Mouse (Mus musculus): ENCODE measurements around the gene Prg3. TPM values are rescaled to one million over a fixed set of nuclear protein-coding genes. Genes with fewer than 3 reads are reported as not detected.

Gene Prg3
- not detected in 2 replicates for polyA plus RNA-seq (2015; fragmentation: Nextera tagmentation; extraction: Ambion mirVana)

DNA sequence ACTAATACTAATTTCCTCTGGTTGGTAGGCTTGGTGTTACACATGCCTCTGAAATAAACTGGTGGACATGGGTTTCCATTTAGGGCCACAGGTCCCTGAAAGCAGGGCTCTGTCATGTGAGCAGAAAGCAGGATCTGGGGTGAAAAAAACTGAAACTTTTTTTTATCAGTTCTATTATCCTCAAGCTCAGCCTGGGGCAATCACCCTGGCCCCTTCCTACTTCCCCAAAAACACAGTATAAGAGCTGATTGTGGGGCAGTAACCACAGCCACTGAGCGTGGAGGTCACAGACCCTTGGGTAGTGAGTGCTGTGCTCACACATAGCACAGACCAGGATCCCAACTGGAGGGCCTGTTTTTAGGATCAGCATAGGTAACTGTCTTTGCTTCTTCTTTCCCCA, at the start of gene Prg3:
Gene Prg3 (plus strand): TSS at position 286 of the 400 bp plus-strand sequence.
- Histone ChIP-seq H3K4me1 (no peaks in the 10 kb centered on the region), H3K27ac (replicated peaks) (no peak within 1 kb of the TSS), H3K27me3 (no peaks in the 10 kb centered on the region), H3K9ac (no peak within 1 kb of the TSS), H3K36me3 (no peaks in the 10 kb centered on the region), H3K4me3 (replicated peaks) (no peak within 1 kb of the TSS), H3K4me2 (replicated peaks) (no peak within 1 kb of the TSS), H3K9me3 (replicated peaks) (no peaks in the 10 kb centered on the region)
- 75% methylated on average over 1 of the region's 1 CpGs for WGBS
- no peak for ATAC-seq (ENCODE audit: insufficient number of reproducible peaks, low FRiP score, low TSS enrichment, low read depth)

DNA sequence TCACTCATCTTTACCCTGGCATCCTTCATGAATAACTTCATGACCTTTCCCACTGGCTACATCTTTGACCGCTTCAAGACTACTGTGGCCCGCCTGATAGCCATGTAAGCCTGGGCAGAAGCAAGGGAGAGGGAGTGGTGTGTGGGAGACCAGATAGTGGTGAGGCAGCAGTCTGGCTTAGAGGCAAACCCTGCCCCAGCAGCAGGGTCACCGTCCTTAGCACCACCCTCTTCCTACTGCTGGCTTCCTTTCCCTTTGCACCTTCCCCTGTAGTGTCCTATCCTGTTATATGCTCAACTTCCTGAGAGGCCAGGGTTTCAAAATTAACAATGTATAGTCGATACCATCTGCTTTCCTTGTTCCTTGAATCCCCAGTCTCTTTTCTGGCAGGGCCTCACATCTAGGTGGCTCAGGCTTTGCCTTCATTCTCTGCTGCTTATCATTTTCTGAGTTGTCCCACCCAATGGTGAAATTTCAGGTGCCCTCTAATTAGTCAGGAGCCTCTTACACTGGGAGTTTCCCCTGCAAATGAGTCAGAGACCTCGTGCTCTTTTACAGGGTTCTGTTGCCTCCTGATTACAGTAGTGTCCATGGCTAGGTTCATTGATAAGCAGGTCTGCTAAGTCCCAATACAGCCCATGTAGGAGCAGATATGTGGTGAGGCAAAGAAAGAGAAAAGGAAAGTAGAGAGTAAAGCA, 49.6 kb upstream of the Prg3 start:
- Histone ChIP-seq H3K4me1 (peaks cover 17% of the 10 kb centered on the region), H3K4me3 (replicated peaks) (peak overlapping the region; percentile 52; the same call in 1 of the 2 replicates), H3K36me3 (no peaks in the 10 kb centered on the region), H3K27ac (replicated peaks) (no peak overlapping the region), H3K9me3 (replicated peaks) (no peaks in the 10 kb centered on the region), H3K4me2 (replicated peaks) (peak overlapping the region; percentile 61; the same call in 1 of the 2 replicates), H3K9ac (no peak overlapping the region), H3K27me3 (no peaks in the 10 kb centered on the region)
- 83% methylated on average over 5 of the region's 5 CpGs for WGBS
- no peak for ATAC-seq (ENCODE audit: insufficient number of reproducible peaks, low FRiP score, low TSS enrichment, low read depth)

DNA sequence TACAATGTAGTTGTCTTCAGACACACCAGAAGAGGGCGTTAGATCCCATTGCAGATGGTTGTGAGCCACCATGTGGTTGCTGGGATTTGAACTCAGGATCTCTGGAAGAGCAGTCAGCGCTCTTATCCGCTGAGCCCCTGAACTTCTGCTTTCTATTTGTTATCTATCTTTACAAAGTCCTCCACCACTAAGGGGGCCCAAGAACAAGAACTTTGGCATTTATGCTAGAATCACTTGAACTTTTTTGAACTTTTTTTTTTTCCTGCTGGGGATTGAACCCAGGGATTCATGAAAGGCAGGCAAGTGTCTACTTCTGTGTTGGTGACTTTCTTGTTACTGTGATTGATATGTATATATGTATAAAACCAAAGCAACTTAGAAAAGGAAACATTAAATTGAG, 48.7 kb upstream of the Prg3 start:
- Histone ChIP-seq H3K9me3 (replicated peaks) (no peaks in the 10 kb centered on the region), H3K4me1 (peaks cover 17% of the 10 kb centered on the region), H3K27ac (replicated peaks) (no peak overlapping the region), H3K27me3 (no peaks in the 10 kb centered on the region), H3K9ac (no peak overlapping the region), H3K4me2 (replicated peaks) (no peak overlapping the region), H3K36me3 (no peaks in the 10 kb centered on the region), H3K4me3 (replicated peaks) (no peak overlapping the region)
- WGBS: 89% methylated on average over 3 of the region's 3 CpGs
- ATAC-seq (ENCODE audit: insufficient number of reproducible peaks, low FRiP score, low TSS enrichment, low read depth): no peak

DNA sequence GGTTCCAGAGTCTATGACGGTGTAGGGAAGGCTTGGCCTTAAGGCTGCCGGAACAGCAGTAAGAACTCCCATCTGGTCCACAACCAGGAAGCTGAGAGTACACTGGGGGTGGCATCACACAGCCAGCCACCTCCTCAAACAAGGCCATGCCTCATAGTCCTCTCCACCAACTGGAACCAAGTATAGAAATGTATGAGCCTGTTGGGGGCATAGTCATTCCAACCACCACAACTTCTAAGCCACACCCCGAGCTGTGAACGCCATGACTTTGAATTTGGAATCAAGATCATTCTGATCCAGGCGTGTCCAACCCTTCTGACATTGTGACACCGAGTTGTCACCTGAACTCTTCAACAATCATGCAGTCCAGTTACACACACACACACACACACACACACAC, 48.3 kb upstream of the Prg3 start:
- Histone ChIP-seq H3K4me1 (peaks cover 17% of the 10 kb centered on the region), H3K27me3 (no peaks in the 10 kb centered on the region), H3K4me3 (replicated peaks) (no peak overlapping the region), H3K36me3 (no peaks in the 10 kb centered on the region), H3K27ac (replicated peaks) (no peak overlapping the region), H3K4me2 (replicated peaks) (no peak overlapping the region), H3K9ac (no peak overlapping the region), H3K9me3 (replicated peaks) (no peaks in the 10 kb centered on the region)
- 93% methylated on average over 6 of the region's 6 CpGs for WGBS
- ATAC-seq (ENCODE audit: insufficient number of reproducible peaks, low FRiP score, low TSS enrichment, low read depth): no peak

DNA sequence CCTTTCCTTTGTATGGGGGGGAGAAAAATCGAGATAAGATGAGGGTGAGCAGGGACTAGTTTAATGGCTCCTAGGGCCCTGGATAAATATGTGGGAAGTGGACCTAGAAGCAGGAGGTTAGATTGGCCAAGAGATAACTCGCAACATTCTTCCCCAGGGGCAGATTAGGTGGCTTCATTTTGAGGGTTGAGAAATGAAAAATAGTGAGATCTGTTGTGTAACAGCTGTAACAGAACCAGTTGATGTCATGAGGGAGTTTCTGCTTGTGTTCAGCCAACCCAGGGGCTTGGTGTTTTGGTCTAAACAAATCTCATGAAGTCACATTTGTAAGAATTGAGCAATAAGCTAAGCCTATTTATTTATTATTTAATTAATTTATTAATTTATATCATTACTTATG, 46.7 kb upstream of the Prg3 start:
- Histone ChIP-seq H3K27me3 (no peaks in the 10 kb centered on the region), H3K9ac (no peak overlapping the region), H3K9me3 (replicated peaks) (no peaks in the 10 kb centered on the region), H3K4me2 (replicated peaks) (no peak overlapping the region), H3K36me3 (no peaks in the 10 kb centered on the region), H3K4me1 (peaks cover 17% of the 10 kb centered on the region), H3K4me3 (replicated peaks) (no peak overlapping the region), H3K27ac (replicated peaks) (no peak overlapping the region)
- 72% methylated on average over 2 of the region's 2 CpGs for WGBS
- no peak for ATAC-seq (ENCODE audit: insufficient number of reproducible peaks, low FRiP score, low TSS enrichment, low read depth)

DNA sequence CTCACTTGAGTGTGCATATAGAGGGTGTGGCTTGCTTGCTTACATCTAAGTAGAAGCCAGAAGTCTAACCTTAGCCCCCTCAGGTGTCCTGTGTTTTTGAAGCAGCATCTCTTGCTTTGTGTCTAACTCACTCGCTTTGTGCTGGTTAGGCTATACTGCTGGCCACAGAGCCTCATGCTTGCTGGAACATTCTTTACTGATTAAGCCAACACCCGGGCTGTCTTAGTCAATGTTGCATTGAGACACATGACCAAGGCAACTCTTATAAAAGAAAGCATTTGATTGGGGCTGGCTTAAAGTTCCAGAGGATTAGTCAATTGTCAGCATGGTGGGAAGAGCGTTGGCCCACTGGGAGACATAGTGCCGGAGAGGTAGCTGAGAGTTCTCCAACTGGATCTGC, 46.2 kb upstream of the Prg3 start:
- Histone ChIP-seq H3K4me3 (replicated peaks) (no peak overlapping the region), H3K9me3 (replicated peaks) (no peaks in the 10 kb centered on the region), H3K9ac (no peak overlapping the region), H3K36me3 (0 out of 2 replicates have a peak, but pooled peaks cover 1% of the 10 kb centered on the region), H3K4me2 (replicated peaks) (no peak overlapping the region), H3K27me3 (no peaks in the 10 kb centered on the region), H3K4me1 (peaks cover 17% of the 10 kb centered on the region), H3K27ac (replicated peaks) (no peak overlapping the region)
- ATAC-seq (ENCODE audit: insufficient number of reproducible peaks, low FRiP score, low TSS enrichment, low read depth): no peak
- WGBS: 89% methylated on average over 4 of the region's 4 CpGs

DNA sequence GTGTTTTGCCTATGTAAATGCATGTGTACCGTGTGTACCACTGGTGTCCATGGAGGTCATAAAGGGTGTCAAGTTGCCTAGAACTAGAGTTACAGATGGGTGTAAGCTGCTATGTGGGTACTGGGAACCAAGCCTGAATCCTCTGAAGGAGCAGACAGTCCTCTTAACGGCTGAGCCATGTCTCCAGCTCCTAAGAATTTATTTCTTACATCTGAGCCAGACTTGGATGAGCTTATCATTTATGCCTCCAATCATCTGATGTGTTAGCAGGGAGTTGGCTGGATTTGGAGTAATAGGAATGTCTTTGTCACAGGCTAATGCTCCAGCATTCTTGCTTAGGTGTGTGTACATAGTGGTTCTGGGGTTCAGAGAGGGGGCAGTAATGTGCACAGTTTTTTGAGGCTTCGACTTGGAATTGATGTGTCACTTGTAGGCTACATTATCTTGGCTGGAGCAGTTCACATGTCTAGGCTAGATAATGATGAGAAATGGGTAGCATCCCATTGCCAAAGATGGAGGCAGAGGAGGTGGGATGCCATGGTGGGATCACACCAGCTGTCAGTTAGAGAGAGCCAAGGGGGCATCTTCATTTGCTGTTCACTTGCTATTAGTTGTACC, 40.8 kb upstream of the Prg3 start:
- no peaks in the 10 kb centered on the region for H3K4me1 ChIP-seq
- WGBS: 82% methylated on average over 3 of the region's 3 CpGs
- peaks cover 39% of the 10 kb centered on the region for H3K36me3 ChIP-seq

DNA sequence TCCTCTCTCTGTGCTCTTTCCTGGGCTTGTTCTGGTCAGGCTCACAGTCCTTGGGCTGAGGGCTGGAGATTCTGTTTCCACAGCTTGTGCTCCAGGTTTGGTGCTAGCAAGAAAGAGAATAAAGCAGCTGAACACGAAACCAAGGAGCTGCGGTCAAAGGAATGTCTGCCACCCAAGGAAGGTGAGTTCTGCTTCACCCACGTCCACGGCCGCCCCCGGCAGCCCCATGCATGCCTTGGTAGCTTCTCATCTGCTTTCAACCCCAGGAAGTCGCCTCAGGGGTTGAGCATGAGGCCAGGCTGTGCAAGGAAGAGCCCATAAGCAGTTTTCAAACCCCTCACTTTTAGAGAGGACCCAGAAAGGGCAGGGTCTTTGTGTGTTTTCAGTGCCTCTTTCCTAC, 39.8 kb upstream of the Prg3 start:
- 83% methylated on average over 7 of the region's 7 CpGs for WGBS
- Histone ChIP-seq H3K27me3 (no peaks in the 10 kb centered on the region), H3K36me3 (peaks cover 39% of the 10 kb centered on the region), H3K27ac (replicated peaks) (no peak overlapping the region), H3K9ac (no peak overlapping the region), H3K4me2 (replicated peaks) (no peak overlapping the region), H3K9me3 (replicated peaks) (no peaks in the 10 kb centered on the region), H3K4me1 (no peaks in the 10 kb centered on the region), H3K4me3 (replicated peaks) (no peak overlapping the region)
- no peak for ATAC-seq (ENCODE audit: insufficient number of reproducible peaks, low FRiP score, low TSS enrichment, low read depth)

More for the DNA sequence above, 40.8 kb upstream of the Prg3 start:
- H3K4me2 ChIP-seq (replicated peaks): no peak overlapping the region
- H3K9me3 ChIP-seq (replicated peaks): no peaks in the 10 kb centered on the region
- no peak for ATAC-seq (ENCODE audit: insufficient number of reproducible peaks, low FRiP score, low TSS enrichment, low read depth)
- no peak overlapping the region for H3K9ac ChIP-seq
- no peaks in the 10 kb centered on the region for H3K27me3 ChIP-seq
- no peak overlapping the region for H3K4me3 ChIP-seq (replicated peaks)
- no peak overlapping the region for H3K27ac ChIP-seq (replicated peaks)

DNA sequence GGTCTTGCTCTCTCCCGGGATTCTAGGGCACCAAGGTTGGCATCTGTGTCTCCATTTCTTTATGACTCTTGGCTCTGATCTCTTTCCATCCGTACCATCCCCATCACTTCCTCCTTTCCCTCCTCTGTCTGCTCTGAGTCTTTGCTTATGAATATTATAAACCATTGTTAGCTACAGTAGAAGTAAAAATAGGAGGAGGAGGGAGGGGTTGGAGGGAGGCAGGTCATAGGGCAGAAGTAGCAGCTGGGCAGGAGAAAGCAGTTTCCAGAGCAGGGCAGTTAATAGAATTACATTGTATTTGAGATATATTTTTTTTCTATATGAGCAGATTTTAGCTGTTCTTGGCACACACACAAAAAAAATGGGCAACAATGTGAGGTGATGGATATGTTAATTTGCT, 39.3 kb upstream of the Prg3 start:
- no peak for ATAC-seq (ENCODE audit: insufficient number of reproducible peaks, low FRiP score, low TSS enrichment, low read depth)
- peaks cover 39% of the 10 kb centered on the region for H3K36me3 ChIP-seq
- no peak overlapping the region for H3K4me3 ChIP-seq (replicated peaks)
- no peak overlapping the region for H3K4me2 ChIP-seq (replicated peaks)
- H3K27ac ChIP-seq (replicated peaks): no peak overlapping the region
- 92% methylated on average over 2 of the region's 2 CpGs for WGBS
- no peak overlapping the region for H3K9ac ChIP-seq
- no peaks in the 10 kb centered on the region for H3K27me3 ChIP-seq
- H3K4me1 ChIP-seq: no peaks in the 10 kb centered on the region
- H3K9me3 ChIP-seq (replicated peaks): no peaks in the 10 kb centered on the region

DNA sequence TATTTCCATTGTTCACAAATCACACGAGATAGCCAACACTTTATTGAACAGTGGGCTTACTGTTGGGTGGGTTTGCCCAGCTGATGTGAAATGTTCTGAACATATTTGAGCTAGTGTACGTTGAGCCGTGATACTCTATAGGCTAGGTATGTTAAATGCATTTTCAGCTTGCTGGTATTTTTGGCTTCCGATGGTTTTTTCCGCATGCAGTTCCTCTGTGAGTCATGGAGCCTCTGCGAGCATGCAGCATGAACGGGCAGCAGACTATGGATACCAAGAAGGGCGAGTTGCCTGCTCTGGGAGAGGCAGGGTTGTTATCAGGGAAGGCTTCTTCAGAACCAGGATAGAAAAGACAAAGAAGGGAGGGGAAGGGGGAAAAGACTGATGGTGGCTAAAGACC, 37.0 kb upstream of the Prg3 start:
- no peak for ATAC-seq (ENCODE audit: insufficient number of reproducible peaks, low FRiP score, low TSS enrichment, low read depth)
- Histone ChIP-seq H3K27ac (replicated peaks) (no peak overlapping the region), H3K27me3 (no peaks in the 10 kb centered on the region), H3K36me3 (peaks cover 46% of the 10 kb centered on the region), H3K4me3 (replicated peaks) (no peak overlapping the region), H3K4me2 (replicated peaks) (no peak overlapping the region), H3K9me3 (replicated peaks) (no peaks in the 10 kb centered on the region), H3K4me1 (no peaks in the 10 kb centered on the region), H3K9ac (no peak overlapping the region)
- 86% methylated on average over 8 of the region's 8 CpGs for WGBS

DNA sequence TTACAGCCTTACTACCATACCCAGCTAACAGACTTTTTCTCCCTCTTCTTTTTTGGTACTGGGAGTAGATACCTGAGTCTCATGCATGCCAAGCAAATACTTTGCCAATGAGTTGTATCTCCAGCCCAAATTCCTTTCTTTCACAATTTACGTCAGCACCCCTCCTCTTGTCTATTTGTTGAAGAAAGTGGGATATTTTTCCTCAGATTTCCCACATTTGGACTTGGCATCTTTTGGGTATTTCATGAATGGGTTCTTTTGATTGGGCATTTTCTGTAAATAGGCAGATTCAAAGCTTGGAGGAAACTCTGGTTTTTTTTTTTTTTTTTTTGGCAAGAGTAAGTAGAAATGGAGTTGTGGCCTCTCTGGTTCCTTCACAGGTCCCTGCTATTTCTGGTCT, 35.8 kb upstream of the Prg3 start:
- peaks cover 41% of the 10 kb centered on the region for H3K36me3 ChIP-seq

DNA sequence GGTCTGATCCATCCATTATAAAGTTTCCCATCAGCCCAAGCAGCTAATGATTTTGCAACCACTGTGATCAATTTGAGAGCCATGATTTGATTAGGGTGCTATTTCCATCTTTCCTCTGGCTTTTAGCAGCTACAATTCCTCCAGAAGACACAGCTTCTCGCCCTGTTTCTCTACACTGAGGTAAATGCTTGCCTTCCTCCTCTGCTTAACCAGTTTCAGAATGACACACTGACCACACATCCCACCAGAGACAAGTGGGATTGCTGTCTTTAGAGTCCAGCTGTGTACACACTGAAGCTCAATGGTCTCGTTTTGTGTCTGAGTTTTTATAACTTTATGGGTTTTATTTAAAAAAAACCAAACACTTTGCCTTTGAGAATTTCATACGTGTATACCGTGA, 35.3 kb upstream of the Prg3 start:
- H3K4me3 ChIP-seq (replicated peaks): no peak overlapping the region
- 73% methylated on average over 4 of the region's 4 CpGs for WGBS
- no peaks in the 10 kb centered on the region for H3K27me3 ChIP-seq
- no peak overlapping the region for H3K4me2 ChIP-seq (replicated peaks)
- no peak overlapping the region for H3K27ac ChIP-seq (replicated peaks)
- peaks cover 40% of the 10 kb centered on the region for H3K36me3 ChIP-seq
- no peak for ATAC-seq (ENCODE audit: insufficient number of reproducible peaks, low FRiP score, low TSS enrichment, low read depth)
- H3K4me1 ChIP-seq: no peaks in the 10 kb centered on the region
- H3K9me3 ChIP-seq (replicated peaks): no peaks in the 10 kb centered on the region
- no peak overlapping the region for H3K9ac ChIP-seq

More for the DNA sequence above, 35.8 kb upstream of the Prg3 start:
- H3K4me3 ChIP-seq (replicated peaks): no peak overlapping the region
- H3K9me3 ChIP-seq (replicated peaks): no peaks in the 10 kb centered on the region
- no peaks in the 10 kb centered on the region for H3K27me3 ChIP-seq
- H3K27ac ChIP-seq (replicated peaks): no peak overlapping the region
- no peak overlapping the region for H3K4me2 ChIP-seq (replicated peaks)
- 78% methylated on average over 1 of the region's 1 CpGs for WGBS
- no peak overlapping the region for H3K9ac ChIP-seq
- ATAC-seq (ENCODE audit: insufficient number of reproducible peaks, low FRiP score, low TSS enrichment, low read depth): no peak
- no peaks in the 10 kb centered on the region for H3K4me1 ChIP-seq
